Mouse (Mus musculus) stomach, postnatal 0 days (tissue): ENCODE measurements around the gene Macrod1. TPM values are rescaled to one million over a fixed set of nuclear protein-coding genes. Genes with fewer than 3 reads are reported as not detected.
A peak's percentile ranks its signal among the peaks of the same experiment; 100 is the strongest.
"Not testable (repeated sequence)": the region's sequence is repeated elsewhere in the genome, so short reads cannot be mapped to it uniquely, and the experiment has no call there.

ENCODE experiments used
- ATAC-seq: fragments of 200-750 bp; cut with Nextera tagmentation; 2 replicates; pipeline ENCODE4 v1.8.0; 2017; ENCODE audit not compliant: low FRiP score, low TSS enrichment
- DNase-seq: peaks from one replicate; pipeline ENCODE4 v3.0.0-alpha.2; 2016; ENCODE audit warnings: low spot score
- H3K27ac ChIP-seq: fragments of 300-500 bp; sonication (generic); replicated peaks from 2 replicates; pipeline ENCODE4 v1.5.1; 2014; ENCODE audit warnings: mild to moderate bottlenecking, control low read depth
- H3K27me3 ChIP-seq: fragments of 300-500 bp; sonication (generic); 2 replicates; pipeline ENCODE4 v1.6.1; 2014; ENCODE audit warnings: low read length; ENCODE audit not compliant: control insufficient read depth, insufficient read depth
- H3K36me3 ChIP-seq: fragments of 300-500 bp; sonication (generic); 2 replicates; pipeline ENCODE4 v1.6.1; 2014; ENCODE audit warnings: low read length, mixed read lengths; ENCODE audit not compliant: control insufficient read depth, insufficient read depth
- H3K4me1 ChIP-seq: fragments of 300-500 bp; sonication (generic); replicated peaks from 2 replicates; pipeline ENCODE4 v1.6.1; 2014; ENCODE audit warnings: antibody characterized with exemption; ENCODE audit not compliant: control insufficient read depth, insufficient read depth
- H3K4me2 ChIP-seq: fragments of 300-500 bp; sonication (generic); replicated peaks from 2 replicates; pipeline ENCODE4 v1.6.1; 2014; ENCODE audit warnings: low read depth, mild to moderate bottlenecking, control low read depth, moderate library complexity
- H3K4me3 ChIP-seq: fragments of 300-500 bp; sonication (generic); 2 replicates; pipeline ENCODE4 v1.5.1; 2014; ENCODE audit warnings: low read depth, low read length, control low read depth
- H3K9ac ChIP-seq: fragments of 300-500 bp; sonication (generic); 2 replicates; pipeline ENCODE4 v1.6.1; 2014; ENCODE audit warnings: mild to moderate bottlenecking, low read length, control low read depth, mixed read lengths
- H3K9me3 ChIP-seq: fragments of 300-500 bp; sonication (generic); 2 replicates; pipeline ENCODE4 v1.6.1; 2016; ENCODE audit warnings: low read length; ENCODE audit not compliant: control insufficient read depth
- CTCF ChIP-seq: IDR thresholded peaks from 2 replicates; pipeline ENCODE4 v1.5.1; 2016; ENCODE audit warnings: antibody characterized with exemption, low read depth, mild to moderate bottlenecking, moderate library complexity
- EP300 ChIP-seq: optimal IDR thresholded peaks from 2 replicates; pipeline ENCODE3; 2016; ENCODE audit warnings: antibody characterized with exemption
- WGBS: fragments of 180-500 bp; shearing (Covaris S2); extraction: QIAGEN DNeasy Blood & Tissue Kit; methylation state at CpG from one replicate; pipeline ENCODE4 v1.1.7; 2014; 5-methylcytosine and 5-hydroxymethylcytosine counted together
- polyA plus RNA-seq: library from polyadenylated mRNA; unstranded; fragments of >200 nt; fragmentation: Nextera tagmentation; extraction: Ambion mirVana; gene quantifications from 2 replicates; pipeline ENCODE4 v1.2.1, GENCODE M21; 2015

Gene Macrod1
- polyA plus RNA-seq, 1 experiment from 2014 or later = 16.8 TPM

DNA sequence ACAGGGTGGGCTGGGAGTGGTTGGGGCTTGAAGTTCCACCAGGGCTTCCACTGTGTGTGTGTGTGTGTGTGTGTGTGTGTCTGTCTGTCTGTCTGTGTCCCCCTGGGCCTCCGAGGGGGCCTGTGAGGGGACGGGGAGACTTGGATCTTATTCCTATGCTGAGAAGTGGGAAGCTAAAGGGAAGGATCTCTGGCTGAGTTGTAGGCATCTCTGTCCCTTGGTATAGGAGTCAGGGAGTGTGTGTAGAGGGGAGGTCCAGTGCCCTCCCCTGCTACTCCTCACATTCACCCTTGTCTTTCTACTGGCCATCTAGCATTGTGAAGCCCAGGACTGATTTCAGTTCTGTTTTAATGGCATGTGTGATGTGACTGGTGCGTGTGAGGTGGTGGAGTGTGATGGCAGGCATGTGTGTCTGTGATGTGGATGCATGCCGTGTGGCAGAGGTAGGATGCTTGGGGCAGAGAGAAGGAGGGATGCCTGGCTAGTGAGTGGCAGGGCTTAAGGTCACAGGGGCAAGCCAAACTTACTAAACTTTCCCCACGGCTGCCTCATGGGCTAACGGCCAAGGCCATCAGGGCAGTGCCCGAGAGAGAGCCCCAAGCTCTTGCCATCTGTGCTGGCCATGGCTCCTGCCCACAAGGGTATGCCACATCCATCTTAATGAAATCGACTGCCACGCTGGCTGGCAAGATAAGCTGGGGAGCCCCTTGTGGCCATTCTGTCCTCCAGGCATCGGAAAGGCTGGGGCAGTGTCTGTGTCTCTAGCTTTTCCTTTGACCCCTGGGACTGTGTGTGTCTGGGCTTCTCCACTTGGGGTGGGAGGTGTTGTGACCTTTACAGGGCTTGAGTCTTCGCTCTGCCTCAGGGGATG is 12.3 kb downstream of the Macrod1 start:
- H3K27me3 ChIP-seq = no peaks in the 10 kb centered on the region
- H3K4me3 ChIP-seq = no peak overlapping the region
- H3K4me1 ChIP-seq = peaks cover 3% of the 10 kb centered on the region
- 0 out of 2 replicates have a peak overlapping the region, but pooled peaks have one; percentile 18 for H3K27ac ChIP-seq
- TF ChIP-seq CTCF = peak; percentile 40
- TF ChIP-seq EP300 = no peak
- ATAC-seq (no peak), DNase-seq (no peak)
- H3K9ac ChIP-seq = no peak overlapping the region
- no peaks in the 10 kb centered on the region for H3K36me3 ChIP-seq
- WGBS = 75% methylated on average over 11 of the region's 11 CpGs
- no peaks in the 10 kb centered on the region for H3K9me3 ChIP-seq
- no peak overlapping the region for H3K4me2 ChIP-seq

DNA sequence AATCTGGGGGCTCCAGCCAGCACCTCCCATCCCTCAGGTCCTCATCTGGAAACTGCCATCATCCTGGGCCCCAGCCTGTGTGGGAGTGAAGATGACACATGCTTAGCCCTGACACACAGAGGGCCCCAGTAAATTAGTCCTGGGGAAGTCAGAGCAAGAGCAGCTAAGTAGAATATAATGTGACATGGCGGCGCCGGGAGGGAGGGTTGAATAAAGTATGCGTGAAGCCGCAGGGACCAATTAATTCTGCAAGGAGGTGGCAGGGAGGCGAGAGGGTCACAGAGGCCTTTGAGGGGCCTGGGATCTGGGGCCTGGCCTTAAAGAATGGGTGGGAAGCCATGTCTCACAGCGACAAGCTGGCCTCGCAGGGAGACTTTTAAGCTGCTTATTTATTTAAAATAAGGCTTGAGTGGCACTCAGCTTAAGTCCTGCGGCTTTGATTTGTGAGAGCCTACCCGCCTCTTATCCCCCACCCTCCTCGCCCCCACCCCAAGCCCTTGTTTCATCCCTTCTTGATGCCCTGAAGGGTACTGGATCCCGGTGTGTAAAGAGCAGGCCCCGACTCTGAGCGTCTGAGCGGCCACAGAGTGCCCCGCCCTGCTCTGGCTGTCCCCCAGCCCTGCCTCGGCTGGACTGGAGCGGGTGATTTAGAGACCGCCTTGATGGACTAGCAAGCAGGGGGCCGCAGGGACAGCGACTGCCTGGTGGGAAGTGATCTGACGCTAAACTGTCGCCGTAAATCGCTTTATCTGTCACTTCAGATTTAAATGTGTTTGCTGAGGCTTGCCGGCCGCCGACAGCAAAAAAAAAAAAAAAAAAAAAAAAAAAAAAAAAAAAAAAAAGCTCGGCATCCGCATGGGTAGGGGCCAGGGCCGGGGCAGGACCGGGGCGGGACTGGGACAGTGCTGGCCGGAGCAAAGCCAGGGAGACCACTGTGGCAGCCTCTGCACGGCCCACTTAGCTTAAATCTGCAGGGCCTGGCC is 13.5 kb downstream of the Macrod1 start:
- H3K4me2 ChIP-seq = peak overlapping the region; percentile 48
- no peaks in the 10 kb centered on the region for H3K9me3 ChIP-seq
- no peak; the same call in 1 of the 2 replicates for ATAC-seq
- H3K36me3 ChIP-seq = no peaks in the 10 kb centered on the region
- no peak overlapping the region for H3K4me3 ChIP-seq
- 16% methylated on average over 35 of the region's 35 CpGs for WGBS
- no peaks in the 10 kb centered on the region for H3K27me3 ChIP-seq
- peak overlapping the region; percentile 24; the same call in 1 of the 2 replicates for H3K27ac ChIP-seq
- H3K4me1 ChIP-seq = peaks cover 3% of the 10 kb centered on the region
- TF ChIP-seq EP300 = no peak
- TF ChIP-seq CTCF = no peak
- peak; percentile 37 for DNase-seq
- peak overlapping the region; percentile 31; the same call in 1 of the 2 replicates for H3K9ac ChIP-seq

DNA sequence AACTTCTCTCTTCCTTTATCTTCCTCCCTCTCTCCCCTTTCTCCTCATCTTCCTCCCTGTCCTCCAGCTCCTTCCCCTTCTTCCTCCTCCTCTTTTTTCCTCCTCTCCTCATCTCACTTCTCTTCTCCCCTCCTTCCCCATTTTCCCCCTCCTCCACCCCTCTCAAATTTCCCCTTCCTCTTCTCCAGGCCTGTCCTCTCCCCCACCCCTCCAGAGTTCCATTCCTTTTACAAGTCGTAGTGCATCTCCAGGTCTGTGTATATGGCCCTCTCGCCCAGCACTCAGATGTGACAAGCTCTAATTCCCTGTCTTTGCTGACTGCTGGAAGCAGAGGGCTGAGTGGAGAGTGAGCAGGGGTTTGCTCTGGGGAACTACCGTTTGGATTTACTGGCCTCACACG is 14.2 kb downstream of the Macrod1 start:
- H3K9ac ChIP-seq = no peak overlapping the region
- H3K27ac ChIP-seq = no peak overlapping the region
- peak overlapping the region; percentile 48; the same call in 1 of the 2 replicates for H3K4me2 ChIP-seq
- TF ChIP-seq EP300 (no peak), CTCF (no peak)
- no peak overlapping the region for H3K4me3 ChIP-seq
- H3K27me3 ChIP-seq = no peaks in the 10 kb centered on the region
- H3K36me3 ChIP-seq = no peaks in the 10 kb centered on the region
- peaks cover 3% of the 10 kb centered on the region for H3K4me1 ChIP-seq
- no peak for DNase-seq
- H3K9me3 ChIP-seq = no peaks in the 10 kb centered on the region
- whole genome bisulfite sequencing = 33% methylated on average over 4 of the region's 4 CpGs
- ATAC-seq = no peak

DNA sequence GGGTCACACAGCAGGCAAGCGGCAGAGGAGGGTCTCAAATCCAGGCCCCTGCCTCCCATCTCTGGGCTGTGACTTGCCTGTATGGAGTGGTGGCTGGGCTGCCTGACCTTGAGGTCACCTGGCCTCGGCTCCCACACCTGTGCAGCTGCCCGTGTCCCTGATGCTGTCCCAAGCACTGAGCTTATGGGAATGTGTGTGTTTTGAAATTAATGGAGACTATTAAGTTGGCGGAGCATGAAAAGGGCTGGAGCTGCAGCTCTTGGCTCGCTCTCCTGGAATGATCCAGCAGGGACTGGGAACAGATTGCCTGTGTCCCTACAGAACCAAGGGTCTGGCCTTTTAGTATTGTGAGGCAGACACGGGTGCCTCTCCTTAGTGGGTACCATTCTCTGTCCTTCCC is 15.6 kb downstream of the Macrod1 start:
- Histone ChIP-seq H3K4me2 (no peak overlapping the region), H3K27me3 (no peaks in the 10 kb centered on the region), H3K36me3 (no peaks in the 10 kb centered on the region), H3K4me1 (no peaks in the 10 kb centered on the region), H3K4me3 (no peak overlapping the region), H3K9me3 (no peaks in the 10 kb centered on the region), H3K9ac (no peak overlapping the region), H3K27ac (no peak overlapping the region)
- DNase-seq (no peak), ATAC-seq (no peak)
- no peak for TF ChIP-seq CTCF
- no peak for TF ChIP-seq EP300
- 68% methylated on average over 6 of the region's 6 CpGs for WGBS

DNA sequence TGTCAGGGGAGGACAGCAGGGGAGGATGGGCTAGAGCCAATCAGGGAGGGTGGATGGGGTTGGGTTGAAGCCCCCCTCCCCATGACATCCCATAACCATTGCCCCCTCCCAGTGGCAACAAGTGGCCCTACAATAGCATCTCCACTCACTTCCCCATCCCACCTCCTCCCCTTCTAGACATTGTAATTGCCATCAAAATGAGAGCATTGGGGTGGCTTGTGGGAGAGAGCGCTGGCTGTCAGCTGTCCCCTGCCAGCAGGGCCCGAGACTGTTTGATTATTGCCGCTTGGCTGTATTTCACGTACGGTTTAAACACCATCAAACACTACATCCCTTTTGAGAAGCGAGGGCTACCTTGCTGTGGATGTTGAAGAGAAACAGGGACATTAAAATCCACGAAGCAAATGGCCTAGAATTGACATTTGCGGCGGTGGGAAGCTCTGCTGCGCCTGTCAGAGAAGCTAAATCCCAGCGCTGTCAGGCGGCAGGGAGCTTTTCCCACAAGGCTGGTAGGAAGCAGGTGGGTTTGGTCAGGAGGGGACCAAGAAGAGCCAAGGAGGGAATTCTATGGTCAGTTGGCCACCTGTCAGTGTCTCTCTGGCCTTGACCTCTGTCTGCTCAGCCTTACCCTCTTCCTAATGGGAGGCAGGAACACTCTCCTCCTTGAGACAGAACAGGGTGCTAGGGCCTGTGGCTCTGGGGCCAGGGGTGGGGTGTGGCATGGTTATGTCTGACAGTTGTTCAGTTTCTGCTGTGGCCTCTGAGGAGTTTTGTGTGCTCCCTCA is 17.6 kb downstream of the Macrod1 start:
- H3K27ac ChIP-seq = no peak overlapping the region
- H3K27me3 ChIP-seq = no peaks in the 10 kb centered on the region
- no peak overlapping the region for H3K4me2 ChIP-seq
- WGBS = 66% methylated on average over 12 of the region's 12 CpGs
- H3K9me3 ChIP-seq = no peaks in the 10 kb centered on the region
- H3K4me3 ChIP-seq = no peak overlapping the region
- ATAC-seq (no peak), DNase-seq (no peak)
- no peak overlapping the region for H3K9ac ChIP-seq
- TF ChIP-seq CTCF (no peak), EP300 (no peak)
- H3K36me3 ChIP-seq = no peaks in the 10 kb centered on the region
- no peaks in the 10 kb centered on the region for H3K4me1 ChIP-seq

DNA sequence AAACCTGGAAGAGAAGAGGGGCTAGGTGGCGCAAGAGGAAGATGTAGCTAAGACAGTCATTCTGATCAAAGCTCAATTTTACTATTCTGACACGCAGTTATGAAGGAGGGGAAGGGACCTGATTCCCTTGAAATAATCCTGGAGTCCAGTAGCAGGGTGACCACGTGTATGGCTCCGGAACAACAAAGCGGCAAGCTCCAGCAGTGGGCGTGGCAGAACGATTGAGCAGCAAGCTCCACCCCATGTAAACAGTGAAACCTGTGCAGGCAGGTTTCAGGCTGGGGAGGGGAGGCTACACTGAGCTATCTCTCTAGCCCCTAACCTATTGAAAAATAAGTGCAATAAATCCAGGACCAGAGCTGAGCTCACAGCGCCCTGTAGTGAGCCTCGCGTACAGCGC is 18.7 kb downstream of the Macrod1 start:
- not testable (repeated sequence) for H3K9me3 ChIP-seq, ATAC-seq, H3K27ac ChIP-seq, H3K4me2 ChIP-seq, H3K9ac ChIP-seq, H3K4me3 ChIP-seq, H3K36me3 ChIP-seq, H3K4me1 ChIP-seq, H3K27me3 ChIP-seq
- 69% methylated on average over 11 of the region's 11 CpGs for WGBS
- DNase-seq = peak; percentile 68
